Mouse (Mus musculus) CH12.LX (cell line): Measurements from ENCODE around the gene Zcchc13.

Experiments used
- CHD2 ChIP-seq: IDR thresholded peaks from 2 replicates; pipeline ENCODE4 v1.6.1; 2011; ENCODE audit warnings: low read length, improper control_type of control experiment
- CTCF ChIP-seq, 2 experiments: IDR thresholded peaks in 1 of 2; conservative IDR thresholded peaks in 1 of 2; 2 replicates each; pipeline ENCODE4 v1.5.1; 2011 to 2012; ENCODE audit warnings: low read depth in 2 of 2, low read length in 2 of 2, improper control_type of control experiment in 1 of 2, inconsistent platforms in 1 of 2, mild to moderate bottlenecking in 1 of 2, moderate library complexity in 1 of 2
- JUN ChIP-seq: IDR thresholded peaks from 2 replicates; pipeline ENCODE4 v1.6.1; 2011; ENCODE audit warnings: low read depth, mild to moderate bottlenecking, low read length, improper control_type of control experiment, moderate library complexity; ENCODE audit not compliant: insufficient read depth
- MAX ChIP-seq: IDR thresholded peaks from 2 replicates; pipeline ENCODE4 v1.6.1; 2011; ENCODE audit warnings: low read length, improper control_type of control experiment
- MAZ ChIP-seq: IDR thresholded peaks from 2 replicates; pipeline ENCODE4 v1.6.1; 2012; ENCODE audit warnings: low read depth, mild to moderate bottlenecking, inconsistent platforms, low read length, improper control_type of control experiment, moderate library complexity
- MEF2A ChIP-seq: IDR thresholded peaks from 2 replicates; pipeline ENCODE4 v1.6.1; 2014; ENCODE audit warnings: low read depth, mild to moderate bottlenecking, inconsistent platforms, low read length, improper control_type of control experiment, borderline replicate concordance
- POLR2A ChIP-seq: IDR thresholded peaks from 2 replicates; pipeline ENCODE4 v1.6.1; 2011; ENCODE audit warnings: low read depth, mild to moderate bottlenecking, improper control_type of control experiment, low read length
- POLR2AphosphoS2 ChIP-seq: IDR thresholded peaks from 2 replicates; pipeline ENCODE4 v1.6.1; 2011; ENCODE audit warnings: low read depth, low read length, improper control_type of control experiment
- RCOR1 ChIP-seq: conservative IDR thresholded peaks from 2 replicates; pipeline ENCODE4 v1.6.1; 2012; ENCODE audit warnings: low read depth, mild to moderate bottlenecking, inconsistent platforms, low read length, improper control_type of control experiment
- SIN3A ChIP-seq: IDR thresholded peaks from 2 replicates; pipeline ENCODE4 v1.6.1; 2012; ENCODE audit warnings: low read length, improper control_type of control experiment, inconsistent platforms
- SMC3 ChIP-seq: IDR thresholded peaks from 2 replicates; pipeline ENCODE4 v1.6.1; 2011; ENCODE audit warnings: low read depth, low read length, improper control_type of control experiment

DNA sequence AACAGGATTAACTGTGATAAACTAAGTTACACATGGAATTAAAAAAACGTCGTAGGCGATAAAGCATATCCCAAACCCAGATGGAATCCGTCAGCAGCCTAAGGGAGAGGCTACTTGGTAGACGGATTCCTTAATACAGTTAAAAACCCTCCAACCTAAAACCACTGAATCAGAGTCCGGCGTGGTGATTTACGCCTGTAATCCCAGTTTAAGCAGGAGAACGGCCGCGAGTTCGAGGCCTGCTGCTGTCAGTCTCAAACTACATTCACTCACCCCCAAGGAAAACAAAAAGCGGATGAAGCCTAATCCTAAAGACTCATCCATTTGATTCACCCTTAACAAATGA, 7.5 kb upstream of the Zcchc13 start:
- TF ChIP-seq POLR2A (no peak), CTCF (conservative IDR thresholded peaks at IDR 0.05 in 1 of 2, IDR thresholded peaks at IDR 0.05 in 1 of 2; ENCODE audit: low read depth in 2 of 2, low read length in 2 of 2) (no peak), POLR2AphosphoS2 (no peak), RCOR1 (no peak), MAZ (no peak), CHD2 (no peak), SMC3 (no peak), SIN3A (no peak), MEF2A (no peak), MAX (no peak), JUN (no peak)
